Mouse (Mus musculus) bone marrow macrophage, adult 2 months (primary cell): ENCODE results near the gene Hapln4. TPM values are rescaled to one million over a fixed set of nuclear protein-coding genes. Genes with fewer than 3 reads are reported as not detected.

Experiments used
- H3K27ac ChIP-seq: 2 replicates; pipeline ENCODE4 v1.5.1; 2012; ENCODE audit warnings: low read depth, low read length; ENCODE audit not compliant: insufficient read depth
- H3K4me1 ChIP-seq: 2 replicates; pipeline ENCODE4 v1.6.1; 2012; ENCODE audit warnings: low read length; ENCODE audit not compliant: control insufficient read depth, insufficient read depth
- H3K4me3 ChIP-seq: 2 replicates; pipeline ENCODE4 v1.5.1; 2012; ENCODE audit warnings: mild to moderate bottlenecking, low read length, moderate library complexity; ENCODE audit not compliant: insufficient read depth
- CTCF ChIP-seq: IDR thresholded peaks from 2 replicates; pipeline ENCODE4 v1.5.1; 2012; ENCODE audit warnings: low read depth, mild to moderate bottlenecking, low read length, moderate library complexity
- POLR2A ChIP-seq: IDR thresholded peaks from 2 replicates; pipeline ENCODE4 v1.6.1; 2012; ENCODE audit warnings: mild to moderate bottlenecking, low read depth, low read length, borderline replicate concordance
- polyA plus RNA-seq: library from polyadenylated mRNA; stranded (reverse); fragments of >200 nt; gene quantifications from 2 replicates; pipeline ENCODE4 v1.2.4, GENCODE M21; 2012; ENCODE audit not compliant: missing spikeins, insufficient read depth, insufficient read length

Gene Hapln4
- polyA plus RNA-seq, 1 experiment: not detected

GRCm38 (mm10) chr8:70120667-70121066, 37.4 kb downstream of the Hapln4 start, which contains the start of gene Ncan:
Gene Ncan (minus strand): TSS chr8:70120873.
- Histone ChIP-seq H3K4me1 (no peaks in the 10 kb centered on the region), H3K27ac (no peak within 1 kb of the TSS), H3K4me3 (no peak within 1 kb of the TSS)
- no peak for TF ChIP-seq CTCF
- no peak for TF ChIP-seq POLR2A

- Histone ChIP-seq H3K27ac (no peak overlapping the region), H3K4me3 (no peak overlapping the region), H3K4me1 (0 out of 2 replicates have a peak, but pooled peaks cover 3% of the 10 kb centered on the region)
- TF ChIP-seq POLR2A: no peak
- TF ChIP-seq CTCF: no peak
These were observed 39.6 kb downstream of the Hapln4 start for GRCm38 (mm10) chr8:70122863-70123262.

DNA sequence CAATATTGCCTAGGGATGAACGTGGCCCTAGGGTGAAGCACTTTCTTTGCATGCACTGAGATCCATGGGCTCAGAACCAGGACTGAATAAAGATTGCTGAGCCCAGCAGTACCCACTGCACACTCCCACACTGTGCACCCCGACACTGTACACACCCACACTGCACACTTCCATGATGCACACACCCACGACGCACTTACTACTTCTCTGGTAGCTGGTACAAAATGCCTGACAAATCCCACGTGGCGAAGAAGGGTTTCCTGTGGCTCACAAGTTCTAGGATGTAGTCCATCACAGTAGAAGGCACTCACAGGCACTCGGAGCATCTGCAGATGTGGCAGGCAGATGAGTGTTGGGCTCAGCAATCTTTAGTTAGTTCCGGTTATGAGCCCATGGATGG, 41.7 kb downstream of the Hapln4 start:
- Histone ChIP-seq H3K4me3 (no peak overlapping the region), H3K27ac (no peak overlapping the region), H3K4me1 (0 out of 2 replicates have a peak, but pooled peaks cover 7% of the 10 kb centered on the region)
- TF ChIP-seq CTCF (no peak), POLR2A (no peak)

DNA sequence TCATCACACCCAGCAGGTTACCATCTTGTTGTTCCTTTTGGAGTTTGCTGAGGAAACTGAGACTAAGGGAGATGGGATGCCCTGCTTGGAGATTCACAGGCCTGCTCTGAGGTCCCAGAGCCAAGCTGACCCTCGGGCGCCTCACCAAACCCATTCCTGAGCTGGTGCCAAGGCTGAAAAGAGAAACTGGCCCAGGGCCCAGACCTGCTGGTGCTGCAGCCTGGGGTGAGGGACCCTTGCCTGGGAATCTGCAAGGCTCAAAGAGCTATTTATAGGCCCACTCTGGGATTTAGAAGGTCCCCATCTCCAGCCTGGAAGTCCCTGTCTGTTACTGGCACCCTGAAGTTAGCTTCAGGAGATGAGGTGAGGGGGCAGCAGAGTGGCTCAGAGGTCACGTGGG, 45.2 kb downstream of the Hapln4 start:
- TF ChIP-seq CTCF: no peak
- no peak for TF ChIP-seq POLR2A
- Histone ChIP-seq H3K27ac (no peak overlapping the region), H3K4me1 (peaks cover 19% of the 10 kb centered on the region), H3K4me3 (no peak overlapping the region)

DNA sequence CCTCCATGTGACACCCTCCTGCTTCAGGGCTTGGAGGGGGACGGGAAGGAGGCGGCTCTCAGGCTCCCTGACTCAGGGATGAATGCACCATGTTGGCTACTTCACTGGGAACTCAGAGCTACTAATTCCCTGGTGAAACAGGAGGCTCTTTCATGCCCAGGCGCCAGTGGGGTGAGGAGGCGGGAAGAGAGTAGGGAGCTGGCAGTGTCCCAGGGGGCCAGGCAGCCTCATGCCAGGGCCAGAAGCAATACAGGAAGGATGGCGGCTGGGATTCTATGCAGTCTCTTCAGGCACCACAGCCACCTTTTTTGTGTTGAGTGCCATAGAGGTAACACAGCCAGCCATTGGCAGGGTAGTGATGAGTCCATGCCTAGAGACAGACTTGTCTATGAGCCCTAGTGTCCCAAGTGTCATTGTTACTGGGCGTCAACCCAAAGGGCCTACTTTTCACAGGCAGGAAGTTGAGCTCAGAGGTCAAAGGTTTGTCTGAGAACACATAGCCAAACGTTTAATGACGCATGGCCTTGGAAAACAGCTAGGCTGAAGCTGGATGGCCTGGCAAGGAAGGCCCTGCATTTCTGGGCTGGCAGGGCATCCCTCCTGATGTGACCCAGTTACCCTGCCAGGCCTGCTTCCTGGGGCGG, 46.2 kb downstream of the Hapln4 start:
- TF ChIP-seq POLR2A: no peak
- TF ChIP-seq CTCF: no peak
- H3K4me3 ChIP-seq: no peak overlapping the region
- H3K4me1 ChIP-seq: peaks cover 19% of the 10 kb centered on the region
- no peak overlapping the region for H3K27ac ChIP-seq

DNA sequence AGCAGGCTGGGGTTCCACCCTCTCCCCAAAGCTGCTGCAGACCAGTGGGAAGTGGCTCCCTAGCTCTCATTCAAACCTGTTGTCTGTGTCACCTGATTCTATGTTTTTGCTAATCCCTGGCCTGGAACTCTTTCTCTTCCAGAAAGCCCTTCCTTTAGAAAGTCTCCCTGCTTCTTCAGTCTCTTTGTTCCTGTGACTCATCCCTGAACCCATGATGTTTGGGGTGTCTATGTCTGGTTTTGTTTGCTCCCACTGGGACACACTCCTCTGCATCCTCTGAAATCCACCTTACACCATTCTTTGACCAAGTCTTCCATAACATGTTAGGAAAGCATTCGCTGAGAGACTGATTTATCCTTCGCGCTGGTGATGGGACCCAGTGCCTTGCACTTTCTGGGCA, 46.8 kb downstream of the Hapln4 start:
- Histone ChIP-seq H3K27ac (no peak overlapping the region), H3K4me3 (no peak overlapping the region), H3K4me1 (peaks cover 19% of the 10 kb centered on the region)
- no peak for TF ChIP-seq POLR2A
- no peak for TF ChIP-seq CTCF

GRCm38 (mm10) chr8:70131166-70131883, 48.1 kb downstream of the Hapln4 start, which contains the start of gene Nr2c2ap:
Gene Nr2c2ap (plus strand): TSS chr8:70131333.
- TF ChIP-seq POLR2A (peak; percentile 80; the same call in 1 of the 2 replicates), CTCF (no peak)
- Histone ChIP-seq H3K4me1 (peaks cover 19% of the 10 kb centered on the region), H3K27ac (peak within 1 kb of the TSS; percentile 66), H3K4me3 (peak within 1 kb of the TSS; percentile 91)

DNA sequence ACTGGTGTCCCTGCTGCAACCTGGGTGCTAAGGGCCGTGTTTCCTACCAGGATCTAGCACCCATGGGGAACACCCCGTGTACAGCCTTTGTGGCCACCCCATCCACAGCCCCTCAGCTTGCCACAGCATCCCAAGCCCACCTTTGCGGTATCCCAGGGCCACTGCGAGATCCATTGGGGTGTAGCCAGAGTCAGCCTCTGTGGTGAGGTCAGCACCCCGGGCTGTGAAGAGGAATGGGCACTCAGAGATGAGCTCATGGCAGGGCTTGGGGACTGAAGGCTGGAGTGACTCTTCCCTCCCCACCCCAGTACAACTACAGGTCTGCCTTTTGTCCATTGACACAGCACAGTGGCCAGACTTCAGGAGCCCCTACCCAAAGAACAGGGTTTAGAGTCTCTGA, 50.8 kb downstream of the Hapln4 start:
- TF ChIP-seq POLR2A (no peak), CTCF (no peak)
- Histone ChIP-seq H3K4me3 (no peak overlapping the region), H3K4me1 (peaks cover 22% of the 10 kb centered on the region), H3K27ac (no peak overlapping the region)

DNA sequence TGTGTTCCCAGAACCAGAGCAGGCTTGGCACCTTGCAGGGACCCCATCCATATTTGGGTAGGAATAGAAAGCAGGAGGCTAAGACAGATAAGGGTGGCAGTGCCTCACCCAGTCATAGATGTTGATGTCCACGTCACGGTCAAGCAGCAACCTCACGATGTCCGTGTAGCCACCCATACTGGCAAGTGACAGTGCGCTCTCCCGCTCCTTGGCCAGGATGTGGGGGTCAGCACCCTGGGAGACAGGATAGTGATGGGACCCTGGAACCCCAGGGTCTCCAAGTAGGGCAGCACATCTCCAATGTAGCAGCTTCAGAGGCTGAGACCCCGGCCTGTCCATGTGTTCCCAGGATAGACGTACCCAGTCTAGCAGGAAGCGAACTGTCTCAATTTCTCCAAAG, 51.7 kb downstream of the Hapln4 start:
- H3K27ac ChIP-seq: no peak overlapping the region
- H3K4me3 ChIP-seq: no peak overlapping the region
- no peak for TF ChIP-seq CTCF
- TF ChIP-seq POLR2A: no peak
- peaks cover 19% of the 10 kb centered on the region for H3K4me1 ChIP-seq

DNA sequence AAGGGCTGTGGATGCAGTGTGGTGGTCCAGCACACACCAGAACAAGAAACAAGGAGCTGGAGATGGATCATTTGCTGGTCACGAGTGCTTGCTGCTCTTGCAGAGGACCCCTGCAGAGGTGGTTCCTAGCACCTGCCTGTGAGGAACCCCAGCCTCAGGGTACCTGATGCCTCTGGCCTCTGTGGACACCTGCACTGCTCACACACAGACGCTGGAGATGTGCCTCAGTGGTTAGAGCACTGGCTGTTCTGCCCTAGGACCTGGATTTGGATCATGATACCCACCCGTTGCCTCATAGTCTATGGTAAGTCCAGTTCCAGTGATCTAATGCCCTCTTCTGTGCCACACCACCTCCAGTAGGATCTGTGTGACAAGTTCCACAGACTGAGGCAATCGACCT, 53.3 kb downstream of the Hapln4 start:
- TF ChIP-seq POLR2A: no peak
- no peak for TF ChIP-seq CTCF
- Histone ChIP-seq H3K4me1 (peaks cover 20% of the 10 kb centered on the region), H3K27ac (no peak overlapping the region)

More for the DNA sequence above, 53.3 kb downstream of the Hapln4 start:
- H3K4me3 ChIP-seq: no peak overlapping the region
